Mouse (Mus musculus) heart, embryonic 14.5 days (tissue): ENCODE data around the gene Cyp26c1. TPM values are rescaled to one million over a fixed set of nuclear protein-coding genes. Genes with fewer than 3 reads are reported as not detected.

Experiments used
- ATAC-seq: fragments of 200-750 bp; cut with Nextera tagmentation; 2 replicates; pipeline ENCODE4 v1.8.0; 2017; ENCODE audit warnings: low read depth, moderate TSS enrichment; ENCODE audit not compliant: insufficient number of reproducible peaks, insufficient read depth, low FRiP score
- H3K27ac ChIP-seq, 2 experiments: fragments of 200-500 bp in 1 of 2; fragments of 300-500 bp in 1 of 2; sonication (generic) in 1 of 2; replicated peaks in 1 of 2; 2 replicates each; pipeline ENCODE4 v1.5.1; 2012 to 2014; ENCODE audit warnings: low read depth in 2 of 2, low read length in 2 of 2, control low read depth in 1 of 2, mild to moderate bottlenecking in 1 of 2, mixed read lengths in 1 of 2; ENCODE audit not compliant: control insufficient read depth in 1 of 2, insufficient read depth in 1 of 2
- H3K27me3 ChIP-seq: fragments of 300-500 bp; sonication (generic); 2 replicates; pipeline ENCODE4 v1.6.1; 2014; ENCODE audit warnings: mild to moderate bottlenecking, low read length, control low read depth; ENCODE audit not compliant: control insufficient read depth, insufficient read depth
- H3K36me3 ChIP-seq: fragments of 300-500 bp; sonication (generic); 2 replicates; pipeline ENCODE4 v1.6.1; 2014; ENCODE audit warnings: mild to moderate bottlenecking, control low read depth, low read length, mixed read lengths; ENCODE audit not compliant: control insufficient read depth, insufficient read depth
- H3K4me1 ChIP-seq, 2 experiments: fragments of 200-500 bp in 1 of 2; fragments of 300-500 bp in 1 of 2; sonication (generic) in 1 of 2; 2 replicates each; pipeline ENCODE4 v1.6.1; 2012 to 2014; ENCODE audit warnings: low read length in 2 of 2, control low read depth in 1 of 2, mixed read lengths in 1 of 2; ENCODE audit not compliant: control insufficient read depth in 2 of 2, insufficient read depth in 2 of 2
- H3K4me2 ChIP-seq: fragments of 300-500 bp; sonication (generic); 2 replicates; pipeline ENCODE4 v1.6.1; 2014; ENCODE audit warnings: mild to moderate bottlenecking, low read length
- H3K4me3 ChIP-seq, 2 experiments: fragments of 200-500 bp in 1 of 2; fragments of 300-500 bp in 1 of 2; sonication (generic) in 1 of 2; 2 replicates each; pipeline ENCODE4 v1.5.1; 2012 to 2014; ENCODE audit warnings: low read length in 2 of 2, mild to moderate bottlenecking in 2 of 2, control low read depth in 1 of 2, low read depth in 1 of 2, moderate library complexity in 1 of 2; ENCODE audit not compliant: control insufficient read depth in 1 of 2, insufficient read depth in 1 of 2
- H3K9ac ChIP-seq: fragments of 300-500 bp; sonication (generic); 2 replicates; pipeline ENCODE4 v1.6.1; 2014; ENCODE audit warnings: mild to moderate bottlenecking, low read length
- H3K9me3 ChIP-seq: fragments of 300-500 bp; sonication (generic); 2 replicates; pipeline ENCODE4 v1.6.1; 2016; ENCODE audit warnings: low read length, control low read depth; ENCODE audit not compliant: control insufficient read depth
- WGBS: fragments of 180-500 bp; shearing (Covaris S2); extraction: QIAGEN DNeasy Blood & Tissue Kit; methylation state at CpG from one replicate; pipeline ENCODE4 v1.1.7; 2014; 5-methylcytosine and 5-hydroxymethylcytosine counted together
- polyA plus RNA-seq: library from polyadenylated mRNA; unstranded; fragments of >200 nt; fragmentation: Nextera tagmentation; extraction: Ambion mirVana; gene quantifications from 2 replicates; pipeline ENCODE4 v1.2.1, GENCODE M21; 2014

Gene Cyp26c1
- polyA plus RNA-seq, 1 experiment from 2014 or later, result not detected

GRCm38 (mm10) chr19:37695146-37695545 is 9.8 kb downstream of the Cyp26c1 start:
- WGBS, result 63% methylated on average over 13 of the region's 13 CpGs
- Histone ChIP-seq H3K9me3 (no peaks in the 10 kb centered on the region), H3K4me1 (peaks cover 7 to 29% of the 10 kb centered on the region in 2 experiments)

GRCm38 (mm10) chr19:37695762-37696602 is 10.6 kb downstream of the Cyp26c1 start:
- Histone ChIP-seq H3K4me2 (peak overlapping the region; percentile 72), H3K9me3 (no peaks in the 10 kb centered on the region), H3K27me3 (peaks cover 100% of the 10 kb centered on the region), H3K4me1 (peaks cover 7 to 29% of the 10 kb centered on the region in 2 experiments), H3K9ac (no peak overlapping the region), H3K36me3 (no peaks in the 10 kb centered on the region), H3K27ac (no peak overlapping the region), H3K4me3 (peak overlapping the region; percentile 17 to 44)
- 5% methylated on average over 42 of the region's 42 CpGs for WGBS
- ATAC-seq, result no peak

More at GRCm38 (mm10) chr19:37695146-37695545, 9.8 kb downstream of the Cyp26c1 start:
- H3K9ac ChIP-seq, result no peak overlapping the region
- H3K4me2 ChIP-seq, result no peak overlapping the region
- H3K27me3 ChIP-seq, result peaks cover 100% of the 10 kb centered on the region
- H3K27ac ChIP-seq, result no peak overlapping the region
- ATAC-seq, result no peak
- no peak overlapping the region for H3K4me3 ChIP-seq
- no peaks in the 10 kb centered on the region for H3K36me3 ChIP-seq

- Histone ChIP-seq H3K4me3 (peak overlapping the region; percentile 17 to 44), H3K9ac (0 out of 2 replicates have a peak overlapping the region, but pooled peaks have one; percentile 16), H3K36me3 (no peaks in the 10 kb centered on the region), H3K9me3 (no peaks in the 10 kb centered on the region), H3K4me1 (peaks cover 7 to 29% of the 10 kb centered on the region in 2 experiments), H3K4me2 (peak overlapping the region; percentile 72), H3K27me3 (peaks cover 99% of the 10 kb centered on the region), H3K27ac (no peak overlapping the region)
- no peak for ATAC-seq
- WGBS, result 1% methylated on average over 22 of the region's 22 CpGs
Observed at GRCm38 (mm10) chr19:37696603-37697334, 11.4 kb downstream of the Cyp26c1 start.

GRCm38 (mm10) chr19:37697335-37697636 is 11.9 kb downstream of the Cyp26c1 start:
- H3K4me3 ChIP-seq, result peak overlapping the region; percentile 40 to 44; a peak in 3 of 4 replicates
- peak overlapping the region; percentile 72 for H3K4me2 ChIP-seq
- H3K27me3 ChIP-seq, result peaks cover 99% of the 10 kb centered on the region
- peaks cover 7 to 29% of the 10 kb centered on the region in 2 experiments for H3K4me1 ChIP-seq
- H3K36me3 ChIP-seq, result no peaks in the 10 kb centered on the region
- H3K9ac ChIP-seq, result no peak overlapping the region
- no peak overlapping the region for H3K27ac ChIP-seq
- no peaks in the 10 kb centered on the region for H3K9me3 ChIP-seq
- ATAC-seq, result no peak
- under 1% methylated on average over 18 of the region's 18 CpGs for WGBS

GRCm38 (mm10) chr19:37697651-37698272 is 12.4 kb downstream of the Cyp26c1 start, which contains the start of gene Cyp26a1:
TSS of gene Cyp26a1 (plus strand) at chr19:37697798.
- WGBS, result under 1% methylated on average over 51 of the region's 51 CpGs
- Histone ChIP-seq H3K9me3 (no peaks in the 10 kb centered on the region), H3K27ac (no peak within 1 kb of the TSS), H3K27me3 (peaks cover 99% of the 10 kb centered on the region), H3K4me3 (peak within 1 kb of the TSS; percentile 40 to 44), H3K9ac (0 out of 2 replicates have a peak within 1 kb of the TSS, but pooled peaks have one; percentile 16), H3K4me1 (peaks cover 9 to 29% of the 10 kb centered on the region in 2 experiments), H3K4me2 (peak within 1 kb of the TSS; percentile 72), H3K36me3 (no peaks in the 10 kb centered on the region)
- ATAC-seq, result no peak

GRCm38 (mm10) chr19:37698273-37699160 is 13.1 kb downstream of the Cyp26c1 start:
- ATAC-seq, result no peak
- Histone ChIP-seq H3K27me3 (peaks cover 99% of the 10 kb centered on the region), H3K4me1 (peaks cover 9 to 29% of the 10 kb centered on the region in 2 experiments), H3K36me3 (no peaks in the 10 kb centered on the region), H3K27ac (no peak overlapping the region), H3K9me3 (no peaks in the 10 kb centered on the region), H3K4me2 (peak overlapping the region; percentile 72), H3K4me3 (peak overlapping the region; percentile 40 to 44; a peak in 3 of 4 replicates), H3K9ac (no peak overlapping the region)
- WGBS, result 1% methylated on average over 63 of the region's 63 CpGs
